Mouse (Mus musculus): ENCODE results near the gene Olfr1364. TPM values are rescaled to one million over a fixed set of nuclear protein-coding genes. Genes with fewer than 3 reads are reported as not detected.
A peak's percentile ranks its signal among the peaks of the same experiment; 100 is the strongest.

Gene Olfr1364
- polyA plus RNA-seq, 1 experiment from 2014 or later = not detected

DNA sequence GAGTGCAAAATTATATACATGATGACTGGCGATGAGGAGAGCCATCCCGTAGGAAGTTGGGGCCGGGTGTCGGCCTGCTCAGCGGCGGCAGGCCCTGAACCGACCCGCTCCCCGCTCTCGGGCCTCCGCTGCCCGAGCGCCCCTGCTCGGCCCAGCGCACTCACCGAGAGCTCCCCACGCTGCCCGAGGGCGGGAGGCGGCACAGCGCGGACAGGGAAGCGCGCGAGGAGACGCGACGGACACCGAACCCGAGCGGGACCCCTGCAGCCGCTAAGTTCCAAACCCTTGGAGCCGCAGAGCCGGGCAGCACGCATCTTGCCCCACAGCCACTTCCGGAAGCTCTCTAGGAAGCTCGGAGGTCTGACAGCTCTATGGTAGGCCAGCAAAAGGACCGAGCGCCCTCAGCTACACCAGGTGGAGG, 50.8 kb downstream of the Olfr1364 start, which contains the start of gene Zkscan8:
TSS of gene Zkscan8 (minus strand) at position 340 of the 421 bp plus-strand sequence.
- Histone ChIP-seq H3K9ac (ENCODE audit: low read length) (peak within 1 kb of the TSS; percentile 98), H3K27ac (replicated peaks in 1 of 2; ENCODE audit: control insufficient read depth in 1 of 2, insufficient read depth in 1 of 2, low read depth in 2 of 2, low read length in 2 of 2) (peak within 1 kb of the TSS; percentile 92 to 94), H3K4me3 (ENCODE audit: control insufficient read depth in 1 of 2, insufficient read depth in 1 of 2, low read depth in 1 of 2, low read length in 2 of 2) (peak within 1 kb of the TSS; percentile 91 to 99), H3K27me3 (ENCODE audit: control insufficient read depth, insufficient read depth, low read length) (no peaks in the 10 kb centered on the region), H3K4me1 (ENCODE audit: control insufficient read depth in 2 of 2, insufficient read depth in 2 of 2, low read length in 2 of 2) (no peaks in the 10 kb centered on the region), H3K9me3 (ENCODE audit: control insufficient read depth, low read length) (no peaks in the 10 kb centered on the region), H3K4me2 (ENCODE audit: low read length) (peak within 1 kb of the TSS; percentile 76), H3K36me3 (ENCODE audit: control insufficient read depth, insufficient read depth, low read length) (peaks cover 14% of the 10 kb centered on the region)
- peak; percentile 86 for ATAC-seq (ENCODE audit: insufficient number of reproducible peaks, insufficient read depth, low FRiP score, low read depth)
- WGBS = 0% methylated on average over 37 of the region's 39 CpGs

DNA sequence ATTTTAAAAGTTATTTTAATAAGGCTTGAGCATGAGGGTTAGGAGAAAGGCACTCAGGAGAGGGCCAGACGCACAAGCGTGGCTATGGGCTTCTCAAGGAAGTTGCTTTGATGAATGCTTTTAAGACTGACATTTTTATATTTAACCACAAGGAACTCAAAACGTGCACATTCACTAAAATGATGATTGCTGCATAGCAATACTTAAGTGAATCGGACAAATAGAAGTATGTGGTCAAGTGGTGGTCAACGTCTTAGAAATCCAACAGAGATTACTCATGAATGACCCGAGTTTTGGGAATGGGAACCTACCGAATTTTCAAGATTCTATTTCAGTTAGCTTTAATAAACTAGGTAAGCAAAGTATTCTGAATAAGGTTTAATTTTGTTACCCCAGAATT, 51.4 kb downstream of the Olfr1364 start:
- peaks cover 19% of the 10 kb centered on the region for H3K36me3 ChIP-seq (ENCODE audit: control insufficient read depth, insufficient read depth, low read length)
- H3K4me2 ChIP-seq (ENCODE audit: low read length) = peak overlapping the region; percentile 76
- H3K4me1 ChIP-seq (ENCODE audit: control insufficient read depth in 2 of 2, insufficient read depth in 2 of 2, low read length in 2 of 2) = no peaks in the 10 kb centered on the region
- ATAC-seq (ENCODE audit: insufficient number of reproducible peaks, insufficient read depth, low FRiP score, low read depth) = no peak
- 48% methylated on average over 7 of the region's 7 CpGs for WGBS
- H3K27ac ChIP-seq (replicated peaks in 1 of 2; ENCODE audit: control insufficient read depth in 1 of 2, insufficient read depth in 1 of 2, low read depth in 2 of 2, low read length in 2 of 2) = no peak overlapping the region
- H3K27me3 ChIP-seq (ENCODE audit: control insufficient read depth, insufficient read depth, low read length) = no peaks in the 10 kb centered on the region
- no peak overlapping the region; the same call in 1 of the 2 replicates for H3K9ac ChIP-seq (ENCODE audit: low read length)
- H3K9me3 ChIP-seq (ENCODE audit: control insufficient read depth, low read length) = no peaks in the 10 kb centered on the region
- peak overlapping the region in 1 of 2 experiments; percentile 91; a peak in 2 of 4 replicates for H3K4me3 ChIP-seq (ENCODE audit: control insufficient read depth in 1 of 2, insufficient read depth in 1 of 2, low read depth in 1 of 2, low read length in 2 of 2)

Other genes starting within 250 kb of the Olfr1364 start
- gene Olfr1367, start 234.8 kb downstream of the Olfr1364 start, polyA plus RNA-seq (2014; fragmentation: Nextera tagmentation; extraction: Ambion mirVana) = not detected in 2 replicates
- 6.9 and 8.1 TPM in 2 replicates for gene Zscan12, start 218.9 kb downstream of the Olfr1364 start, polyA plus RNA-seq (2014; fragmentation: Nextera tagmentation; extraction: Ambion mirVana)
- gene Zkscan3, start 179.0 kb downstream of the Olfr1364 start, polyA plus RNA-seq (2014; fragmentation: Nextera tagmentation; extraction: Ambion mirVana) = 67.1 and 67.3 TPM in 2 replicates
- 2.4 and 3.6 TPM in 2 replicates for gene Pgbd1, start 140.7 kb downstream of the Olfr1364 start, polyA plus RNA-seq (2014; fragmentation: Nextera tagmentation; extraction: Ambion mirVana)
- 28.1 and 29.9 TPM in 2 replicates for gene Zscan26, start 128.0 kb downstream of the Olfr1364 start, polyA plus RNA-seq (2014; fragmentation: Nextera tagmentation; extraction: Ambion mirVana)
- 2.0 and 2.1 TPM in 2 replicates for gene Nkapl, start 113.2 kb downstream of the Olfr1364 start, polyA plus RNA-seq (2014; fragmentation: Nextera tagmentation; extraction: Ambion mirVana)
- gene Zkscan4, start 102.9 kb downstream of the Olfr1364 start, polyA plus RNA-seq (2014; fragmentation: Nextera tagmentation; extraction: Ambion mirVana) = 1.7 and 1.9 TPM in 2 replicates
- gene Gm10065, start 102.3 kb downstream of the Olfr1364 start, polyA plus RNA-seq (2014; fragmentation: Nextera tagmentation; extraction: Ambion mirVana) = not detected in 2 replicates
- 0.57 and 0.61 TPM in 2 replicates for gene AK157302, start 86.5 kb downstream of the Olfr1364 start, polyA plus RNA-seq (2014; fragmentation: Nextera tagmentation; extraction: Ambion mirVana)
- gene Gm11273, start 80.3 kb downstream of the Olfr1364 start, polyA plus RNA-seq (2014; fragmentation: Nextera tagmentation; extraction: Ambion mirVana) = 15.0 and 17.5 TPM in 2 replicates
- gene Zkscan8, start 50.6 kb downstream of the Olfr1364 start, polyA plus RNA-seq (2014; fragmentation: Nextera tagmentation; extraction: Ambion mirVana) = 6.3 and 7.2 TPM in 2 replicates
- gene Olfr1366, start 39.0 kb downstream of the Olfr1364 start, polyA plus RNA-seq (2014; fragmentation: Nextera tagmentation; extraction: Ambion mirVana) = 0.07 and 0.11 TPM in 2 replicates
- not detected in 2 replicates for gene Olfr1535, start 21.9 kb downstream of the Olfr1364 start, polyA plus RNA-seq (2014; fragmentation: Nextera tagmentation; extraction: Ambion mirVana)
- not detected in 2 replicates for gene Olfr1362, start 32.3 kb upstream of the Olfr1364 start, polyA plus RNA-seq (2014; fragmentation: Nextera tagmentation; extraction: Ambion mirVana)
- not detected in 2 replicates for gene Olfr11, start 60.8 kb upstream of the Olfr1364 start, polyA plus RNA-seq (2014; fragmentation: Nextera tagmentation; extraction: Ambion mirVana)
- gene Olfr1361, start 81.6 kb upstream of the Olfr1364 start, polyA plus RNA-seq (2014; fragmentation: Nextera tagmentation; extraction: Ambion mirVana) = not detected in 2 replicates
- gene Olfr1360, start 95.6 kb upstream of the Olfr1364 start, polyA plus RNA-seq (2014; fragmentation: Nextera tagmentation; extraction: Ambion mirVana) = not detected in 2 replicates
- gene Olfr1359, start 116.4 kb upstream of the Olfr1364 start, polyA plus RNA-seq (2014; fragmentation: Nextera tagmentation; extraction: Ambion mirVana) = not detected in 2 replicates
- gene Hist1h2bl, start 134.4 kb upstream of the Olfr1364 start, polyA plus RNA-seq (2014; fragmentation: Nextera tagmentation; extraction: Ambion mirVana) = 1.2 and 1.4 TPM in 2 replicates
- gene Hist1h2ai, start 134.7 kb upstream of the Olfr1364 start, polyA plus RNA-seq (2014; fragmentation: Nextera tagmentation; extraction: Ambion mirVana) = 12.2 and 15.1 TPM in 2 replicates
- 2.4 and 4.4 TPM in 2 replicates for gene Hist1h3h, start 135.9 kb upstream of the Olfr1364 start, polyA plus RNA-seq (2014; fragmentation: Nextera tagmentation; extraction: Ambion mirVana)
- gene Hist1h2bm, start 140.3 kb upstream of the Olfr1364 start, polyA plus RNA-seq (2014; fragmentation: Nextera tagmentation; extraction: Ambion mirVana) = 1.00 TPM in 2 replicates
- 0.50 and 0.58 TPM in 2 replicates for gene Hist1h4j, start 153.3 kb upstream of the Olfr1364 start, polyA plus RNA-seq (2014; fragmentation: Nextera tagmentation; extraction: Ambion mirVana)
- 0.94 and 4.1 TPM in 2 replicates for gene Hist1h4k, start 168.7 kb upstream of the Olfr1364 start, polyA plus RNA-seq (2014; fragmentation: Nextera tagmentation; extraction: Ambion mirVana)
- gene Hist1h2ak, start 172.1 kb upstream of the Olfr1364 start, polyA plus RNA-seq (2014; fragmentation: Nextera tagmentation; extraction: Ambion mirVana) = 4.3 and 8.0 TPM in 2 replicates
- 2.2 and 2.7 TPM in 2 replicates for gene Hist1h2bn, start 172.4 kb upstream of the Olfr1364 start, polyA plus RNA-seq (2014; fragmentation: Nextera tagmentation; extraction: Ambion mirVana)
- gene Hist1h1b, start 198.9 kb upstream of the Olfr1364 start, polyA plus RNA-seq (2014; fragmentation: Nextera tagmentation; extraction: Ambion mirVana) = 5.3 and 7.2 TPM in 2 replicates
- gene Hist1h3i, start 201.6 kb upstream of the Olfr1364 start, polyA plus RNA-seq (2014; fragmentation: Nextera tagmentation; extraction: Ambion mirVana) = 70.6 and 84.8 TPM in 2 replicates
- gene Hist1h2an, start 205.5 kb upstream of the Olfr1364 start, polyA plus RNA-seq (2014; fragmentation: Nextera tagmentation; extraction: Ambion mirVana) = 2.0 TPM in 1 of 2 replicates, not detected in the other
- gene Hist1h2bp, start 205.7 kb upstream of the Olfr1364 start, polyA plus RNA-seq (2014; fragmentation: Nextera tagmentation; extraction: Ambion mirVana) = 0.38 and 0.58 TPM in 2 replicates
- 9.4 and 9.6 TPM in 2 replicates for gene Hist1h2bq, start 228.4 kb upstream of the Olfr1364 start, polyA plus RNA-seq (2014; fragmentation: Nextera tagmentation; extraction: Ambion mirVana)
- not detected in 2 replicates for gene Hist1h2ao, start 228.7 kb upstream of the Olfr1364 start, polyA plus RNA-seq (2014; fragmentation: Nextera tagmentation; extraction: Ambion mirVana)
- gene Hist1h4m, start 230.0 kb upstream of the Olfr1364 start, polyA plus RNA-seq (2014; fragmentation: Nextera tagmentation; extraction: Ambion mirVana) = not detected in 2 replicates